Mouse (Mus musculus): ENCODE data around the gene Gm47429.
"Not testable (repeated sequence)": the region's sequence is repeated elsewhere in the genome, so short reads cannot be mapped to it uniquely, and the experiment has no call there.

GRCm38 (mm10) chr13:50460433-50460832 lies 16.7 kb upstream of the Gm47429 start:
- not testable (repeated sequence) for TF ChIP-seq CTCF (IDR thresholded peaks at IDR 0.05; ENCODE audit: control insufficient read depth, insufficient read depth, insufficient replicate concordance, low read depth, low read length); POLR2A (IDR thresholded peaks at IDR 0.05; ENCODE audit: control insufficient read depth, low read depth, low read length)
